Mouse (Mus musculus) bone marrow, adult 2 months (tissue): ENCODE results near the gene Cir1. TPM values are rescaled to one million over a fixed set of nuclear protein-coding genes. Genes with fewer than 3 reads are reported as not detected.

Source experiments
- H3K27ac ChIP-seq: fragments of 200-500 bp; 2 replicates; pipeline ENCODE4 v1.5.1; 2012; ENCODE audit warnings: low read depth, mild to moderate bottlenecking, control low read depth, inconsistent platforms, low read length; ENCODE audit not compliant: control insufficient read depth, poor library complexity, insufficient read depth
- H3K4me1 ChIP-seq: fragments of 200-500 bp; 2 replicates; pipeline ENCODE4 v1.6.1; 2011; ENCODE audit warnings: low read length; ENCODE audit not compliant: control insufficient read depth, insufficient read depth
- H3K4me3 ChIP-seq: fragments of 200-500 bp; replicated peaks from 2 replicates; pipeline ENCODE3; 2011; ENCODE audit warnings: mild to moderate bottlenecking, low read depth, low read length, control low read depth; ENCODE audit not compliant: control insufficient read depth
- CTCF ChIP-seq: fragments of 200-500 bp; IDR thresholded peaks from 2 replicates; pipeline ENCODE4 v1.5.1; 2011; ENCODE audit warnings: low read length, control low read depth; ENCODE audit not compliant: control insufficient read depth, insufficient read depth
- POLR2A ChIP-seq: fragments of 200-500 bp; IDR thresholded peaks from 2 replicates; pipeline ENCODE4 v1.6.1; 2011; ENCODE audit warnings: low read depth, mild to moderate bottlenecking, control low read depth, low read length, borderline replicate concordance; ENCODE audit not compliant: control insufficient read depth
- WGBS: fragments of 180-500 bp; shearing (Covaris S2); methylation state at CpG from one replicate; pipeline ENCODE4 v1.1.7; 2018; 5-methylcytosine and 5-hydroxymethylcytosine counted together
- polyA plus RNA-seq: library from polyadenylated mRNA; stranded (reverse); fragments of >200 nt; gene quantifications from 2 replicates; pipeline ENCODE4 v1.2.4, GENCODE M21; 2011; ENCODE audit warnings: low replicate concordance; ENCODE audit not compliant: missing spikeins, insufficient read depth, insufficient read length

Gene Cir1
- polyA plus RNA-seq, 1 experiment = 23.3 TPM

DNA sequence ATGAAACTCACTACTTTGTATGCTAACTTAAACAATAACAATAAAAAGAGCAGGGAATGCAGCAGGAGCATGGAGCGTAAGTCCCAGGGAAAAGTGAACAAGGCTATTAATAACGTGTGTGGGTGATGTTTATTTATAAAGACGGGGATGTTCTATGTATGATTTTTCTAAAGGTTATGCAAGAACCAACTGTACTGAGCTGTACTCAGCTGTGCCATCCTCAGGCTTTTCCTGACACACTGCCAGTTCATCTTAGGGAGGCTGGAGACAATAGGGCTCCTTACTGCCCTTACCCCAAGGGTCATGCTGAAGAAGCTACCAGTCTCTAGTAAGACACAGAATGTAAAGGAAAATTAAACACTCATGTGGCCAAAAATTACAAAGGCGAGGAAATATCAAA lies 21.4 kb downstream of the Cir1 start:
- Histone ChIP-seq H3K4me1 (no peaks in the 10 kb centered on the region; the same call in 1 of the 2 replicates), H3K27ac (no peak overlapping the region), H3K4me3 (no peak overlapping the region)
- TF ChIP-seq CTCF = no peak
- no peak for TF ChIP-seq POLR2A
- WGBS = 89% methylated on average over 4 of the region's 4 CpGs

DNA sequence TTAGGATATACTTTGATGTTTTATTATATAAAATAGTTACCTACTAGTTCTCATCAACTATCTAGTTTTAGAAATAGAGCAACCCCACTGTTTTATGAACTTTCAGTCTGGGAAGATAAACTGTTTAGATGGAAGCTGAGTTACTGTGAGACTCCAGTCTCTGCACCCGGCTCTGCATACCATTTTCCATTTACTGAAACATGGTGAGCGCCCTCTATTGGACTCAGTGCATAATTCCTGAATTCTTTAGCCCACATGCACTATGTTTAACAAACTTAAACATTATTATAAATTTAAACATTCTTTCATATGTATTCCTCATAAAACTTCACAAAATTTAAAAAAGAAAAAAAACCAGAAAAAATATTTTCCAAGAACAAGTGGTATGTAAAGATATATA lies 26.9 kb downstream of the Cir1 start:
- 16% methylated on average over 2 of the region's 2 CpGs for WGBS
- TF ChIP-seq POLR2A (no peak), CTCF (no peak)
- Histone ChIP-seq H3K27ac (no peak overlapping the region), H3K4me3 (no peak overlapping the region), H3K4me1 (no peaks in the 10 kb centered on the region; the same call in 1 of the 2 replicates)

DNA sequence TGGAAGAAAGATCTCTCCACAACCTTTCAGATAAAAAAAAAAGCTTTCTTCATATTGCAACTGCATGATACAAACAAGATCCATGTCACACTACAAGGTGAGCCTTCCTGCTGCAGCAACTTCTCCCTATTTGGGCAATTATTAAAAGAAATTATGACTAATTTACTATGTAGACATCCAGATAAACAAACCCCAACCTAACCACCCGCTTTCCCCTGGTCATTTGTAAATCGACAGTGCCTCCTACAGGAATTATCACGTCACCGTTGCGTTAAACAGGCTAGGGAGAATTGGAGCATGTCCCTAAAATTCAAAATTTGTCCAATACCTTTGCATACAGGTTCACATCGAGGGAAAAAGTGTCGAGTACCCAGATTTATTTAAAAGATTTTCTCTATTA lies 30.8 kb downstream of the Cir1 start:
- whole genome bisulfite sequencing = 30% methylated on average over 7 of the region's 7 CpGs
- Histone ChIP-seq H3K4me1 (no peaks in the 10 kb centered on the region; the same call in 1 of the 2 replicates), H3K4me3 (no peak overlapping the region), H3K27ac (no peak overlapping the region)
- TF ChIP-seq POLR2A (no peak), CTCF (no peak)

DNA sequence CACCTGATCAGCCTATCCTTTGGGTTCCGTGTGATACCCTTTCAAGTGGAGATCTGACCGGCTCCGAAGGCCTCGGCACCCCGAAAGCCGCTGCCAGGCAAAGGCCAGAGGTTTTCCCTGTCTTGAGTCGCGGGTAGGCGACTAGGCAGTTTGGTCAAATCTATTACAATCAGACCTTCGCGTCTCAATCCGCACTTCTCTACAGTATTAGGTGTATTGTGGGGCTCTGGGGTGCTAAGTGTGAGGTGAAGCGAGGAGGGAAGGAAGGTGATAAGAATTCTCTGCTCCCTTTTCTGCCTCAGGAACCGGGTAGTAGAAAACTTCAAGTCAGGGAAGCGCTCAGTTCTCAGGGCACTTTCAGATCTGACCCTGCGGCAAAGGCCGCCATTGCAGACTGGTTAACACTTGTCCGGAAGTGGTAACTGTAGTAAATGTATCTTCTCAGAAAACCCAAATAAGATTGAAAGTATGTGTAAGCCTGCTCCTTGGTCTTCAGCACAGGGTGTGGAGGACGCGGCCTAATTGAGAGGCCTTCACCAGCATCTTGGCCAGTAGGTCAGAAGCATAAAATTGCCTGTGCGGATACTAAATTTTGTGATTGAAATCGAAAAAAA lies 31.3 kb downstream of the Cir1 start:
- H3K4me3 ChIP-seq = no peak overlapping the region
- no peaks in the 10 kb centered on the region; the same call in 1 of the 2 replicates for H3K4me1 ChIP-seq
- TF ChIP-seq CTCF (no peak), POLR2A (no peak)
- no peak overlapping the region for H3K27ac ChIP-seq
- WGBS = 14% methylated on average over 22 of the region's 22 CpGs

DNA sequence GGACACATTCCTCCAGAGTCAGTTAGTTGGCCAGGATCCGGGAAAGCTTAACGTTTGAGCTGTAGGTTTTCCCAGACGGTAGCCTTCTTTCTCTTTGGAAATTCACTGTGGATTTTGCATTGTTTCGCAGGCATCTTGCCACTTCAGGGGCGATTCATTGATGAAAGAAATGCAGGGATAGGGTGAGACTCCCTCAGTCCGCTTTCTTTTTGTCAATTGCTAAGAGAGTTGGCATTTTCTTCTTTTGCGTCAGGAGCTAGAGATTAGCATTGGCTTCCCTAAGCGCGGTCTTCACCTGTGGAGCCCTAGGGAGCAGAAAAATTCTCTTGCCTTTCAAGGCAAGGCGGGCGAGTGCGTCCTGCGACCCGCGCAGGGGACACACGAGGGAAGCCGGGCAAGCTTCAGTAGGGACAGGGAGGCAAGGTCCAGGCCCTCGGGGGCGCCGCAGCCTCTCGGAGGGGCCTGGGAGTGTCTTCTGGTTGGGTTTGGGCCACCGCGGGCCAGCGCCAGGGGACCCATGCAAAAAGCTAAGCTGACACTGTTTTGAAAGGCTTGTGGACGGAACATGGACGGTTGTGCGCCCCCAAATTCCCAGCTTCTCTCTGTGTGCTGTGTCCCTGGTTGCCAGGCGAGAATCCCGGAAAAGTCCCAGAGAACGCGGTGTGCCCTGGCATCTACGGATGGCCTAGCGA lies 32.0 kb downstream of the Cir1 start:
- Histone ChIP-seq H3K27ac (no peak overlapping the region), H3K4me1 (no peaks in the 10 kb centered on the region; the same call in 1 of the 2 replicates), H3K4me3 (no peak overlapping the region)
- TF ChIP-seq POLR2A (no peak), CTCF (no peak)
- whole genome bisulfite sequencing = 6% methylated on average over 33 of the region's 33 CpGs

DNA sequence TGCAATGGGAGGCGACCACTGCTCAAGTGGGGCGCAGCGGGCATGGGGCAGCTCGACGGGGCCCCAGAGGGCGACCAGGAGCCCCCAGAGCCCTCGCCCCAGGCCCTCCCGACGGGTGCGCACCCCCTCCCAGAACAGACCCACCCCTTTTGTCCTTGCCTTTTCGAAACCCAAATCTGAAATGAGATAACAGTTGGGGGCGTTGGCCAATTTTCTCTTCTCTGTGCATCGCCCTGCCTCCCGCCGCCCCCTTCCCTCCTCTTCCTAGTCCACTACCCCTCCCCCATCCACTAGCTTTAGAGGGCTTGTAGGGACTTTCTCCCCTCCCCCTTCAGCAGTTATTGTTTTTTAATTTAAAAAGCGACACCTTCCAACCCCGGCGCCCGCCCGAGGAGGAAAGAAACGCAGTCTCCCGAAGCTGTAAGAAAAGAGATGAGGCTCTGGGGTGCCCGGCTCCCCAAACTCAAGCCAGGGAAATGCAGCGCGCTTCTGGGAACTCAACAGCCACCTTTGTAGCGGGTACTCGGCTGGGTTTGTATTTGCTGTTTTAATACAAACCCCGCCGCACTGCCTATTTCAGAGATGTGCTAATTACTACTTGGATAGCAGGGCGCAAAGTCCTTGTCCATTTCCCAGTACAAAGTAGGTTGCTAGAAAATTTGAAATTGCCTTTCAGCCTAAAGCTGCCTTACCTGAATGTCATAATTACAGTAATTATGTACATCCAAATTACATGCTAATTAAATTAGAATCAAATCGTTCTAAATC lies 33.0 kb downstream of the Cir1 start:
- Histone ChIP-seq H3K4me1 (no peaks in the 10 kb centered on the region; the same call in 1 of the 2 replicates), H3K4me3 (no peak overlapping the region), H3K27ac (no peak overlapping the region)
- no peak for TF ChIP-seq CTCF
- TF ChIP-seq POLR2A = no peak
- WGBS = 5% methylated on average over 31 of the region's 31 CpGs

DNA sequence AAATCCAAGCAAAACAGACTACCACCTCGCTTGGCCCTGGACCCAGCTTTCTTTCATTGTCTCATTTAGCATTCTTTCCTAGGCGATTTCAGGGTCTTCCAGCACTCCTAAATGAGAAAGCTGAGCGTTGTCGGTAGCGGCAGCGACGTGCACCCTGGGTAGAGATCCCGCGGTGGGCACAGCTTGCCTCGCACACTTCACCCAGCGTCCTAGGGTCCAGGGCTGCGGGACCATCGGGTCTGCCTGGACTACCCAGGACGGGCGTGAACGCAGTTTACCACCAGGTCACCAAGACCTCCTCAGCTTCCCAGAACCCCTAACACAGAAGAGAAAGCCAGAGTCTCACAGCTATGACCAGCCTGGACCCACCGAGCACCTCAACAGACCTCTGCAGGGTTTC lies 33.6 kb downstream of the Cir1 start:
- WGBS = 4% methylated on average over 17 of the region's 17 CpGs

DNA sequence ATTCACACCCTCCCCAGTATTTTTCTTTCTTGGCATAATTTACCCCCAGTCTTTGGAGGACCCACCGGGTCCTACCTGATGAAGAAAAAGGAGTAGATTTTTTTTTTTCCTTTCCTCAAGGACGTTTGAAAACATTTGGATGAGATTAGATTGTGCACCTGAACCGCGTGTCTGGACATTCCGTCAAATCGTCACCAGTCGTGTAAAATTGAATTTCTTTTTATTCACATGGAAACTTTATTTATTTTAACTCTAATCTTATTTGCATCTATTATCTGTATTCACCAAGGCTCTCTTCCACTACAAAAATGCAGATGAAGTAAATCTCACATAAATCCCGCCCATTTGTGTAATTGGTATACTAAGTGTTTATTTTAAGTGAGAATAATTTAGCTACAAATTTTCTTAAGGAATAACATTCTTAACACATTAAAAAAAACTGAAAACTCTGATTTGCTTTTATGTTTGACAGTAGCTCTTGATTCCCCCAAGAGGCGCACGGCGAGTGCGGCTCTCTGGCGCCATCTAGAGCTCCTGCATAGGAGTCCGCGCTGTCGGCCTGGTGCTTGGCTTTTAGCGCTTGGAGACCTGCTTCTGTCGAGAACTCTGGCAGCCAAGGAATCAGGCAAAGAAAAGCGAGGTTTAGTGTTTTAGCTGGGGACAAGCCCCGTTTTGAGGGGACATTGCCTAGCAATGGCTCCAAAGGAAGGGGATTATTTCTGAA lies 34.2 kb downstream of the Cir1 start:
- TF ChIP-seq CTCF = peak; percentile 91
- TF ChIP-seq POLR2A = peak; percentile 19; the same call in 1 of the 2 replicates

More for the DNA sequence above, 33.6 kb downstream of the Cir1 start:
- TF ChIP-seq POLR2A (no peak), CTCF (no peak)
- no peak overlapping the region for H3K4me3 ChIP-seq
- H3K4me1 ChIP-seq = no peaks in the 10 kb centered on the region; the same call in 1 of the 2 replicates
- no peak overlapping the region for H3K27ac ChIP-seq

More for the DNA sequence above, 34.2 kb downstream of the Cir1 start:
- no peak overlapping the region for H3K27ac ChIP-seq
- H3K4me1 ChIP-seq = no peaks in the 10 kb centered on the region; the same call in 1 of the 2 replicates
- no peak overlapping the region for H3K4me3 ChIP-seq
- WGBS = 4% methylated on average over 20 of the region's 20 CpGs
